Mouse (Mus musculus) left cerebral cortex, postnatal 36 days (tissue): ENCODE data around the gene Glrx5. TPM values are rescaled to one million over a fixed set of nuclear protein-coding genes. Genes with fewer than 3 reads are reported as not detected.
A peak's percentile ranks its signal among the peaks of the same experiment; 100 is the strongest.

ENCODE experiments used
- DNase-seq, 2 experiments: peaks; one replicate each; pipeline ENCODE4 v3.0.0; 2021 to 2022; ENCODE audit warnings: low spot score in 2 of 2, mixed read lengths in 1 of 2
- intact Hi-C: fragments of 180-260 bp; cut with DNase I; formaldehyde crosslinking; loops from one replicate; pipeline ENCODE4 v1.15.1; 2025
- total RNA-seq, 2 experiments: library from RNA; stranded (reverse); gene quantifications; 2 replicates each; pipeline ENCODE4 v1.2.3; 2021

The Glrx5 gene
- total RNA-seq, 2 experiments from 2014 or later, result 41.1 to 51.5 TPM

DNA sequence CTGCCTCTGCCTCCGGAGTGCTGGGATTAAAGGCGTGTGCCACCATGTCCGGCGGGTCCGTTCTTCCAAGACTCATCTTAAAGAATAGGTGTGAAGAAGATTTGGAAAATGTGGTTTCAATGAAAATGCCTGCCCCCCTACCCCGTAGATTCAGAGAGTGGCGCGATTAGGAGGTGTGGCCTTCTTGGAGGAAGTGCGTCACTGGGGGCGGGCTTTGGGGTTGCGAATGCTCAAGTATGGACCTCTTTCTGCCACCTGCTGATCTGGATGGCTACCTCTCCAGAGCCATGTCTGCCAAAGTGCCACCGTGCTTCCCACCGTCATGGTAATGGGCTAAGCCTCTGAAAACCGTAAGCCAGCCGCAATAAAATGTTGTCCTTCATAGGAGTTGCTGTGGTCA, 21.6 kb downstream of the Glrx5 start:
- DNase-seq, result no peak
- intact Hi-C loops, result loop anchor here (5.0 to 10.0 kb wide), 2 partner anchors 291 to 428 kb away; no protein-coding TSS in a partner anchor

DNA sequence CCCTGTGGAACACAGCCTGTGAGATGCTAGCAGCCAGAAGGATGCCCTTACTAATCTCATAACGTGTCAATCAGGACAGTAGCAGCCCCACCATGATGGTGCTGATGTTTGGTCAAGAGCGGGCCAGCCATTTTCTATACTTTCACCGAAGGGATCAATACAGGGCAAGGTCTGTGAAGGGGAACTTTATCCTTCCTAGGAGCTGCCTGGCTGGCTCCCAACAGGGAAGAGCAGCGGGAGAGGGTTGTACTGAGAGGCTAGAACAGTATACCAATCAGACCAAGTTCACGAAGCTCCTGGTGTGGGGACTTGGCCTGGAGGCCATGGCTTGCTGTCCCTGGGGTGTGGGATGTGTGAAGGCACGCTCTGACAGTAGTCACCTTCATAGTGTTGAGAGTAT, 22.8 kb downstream of the Glrx5 start:
- intact Hi-C loops, result loop anchor here (10.0 kb wide), 1 partner anchor 289 kb away; no protein-coding TSS in a partner anchor
- no peak for DNase-seq

DNA sequence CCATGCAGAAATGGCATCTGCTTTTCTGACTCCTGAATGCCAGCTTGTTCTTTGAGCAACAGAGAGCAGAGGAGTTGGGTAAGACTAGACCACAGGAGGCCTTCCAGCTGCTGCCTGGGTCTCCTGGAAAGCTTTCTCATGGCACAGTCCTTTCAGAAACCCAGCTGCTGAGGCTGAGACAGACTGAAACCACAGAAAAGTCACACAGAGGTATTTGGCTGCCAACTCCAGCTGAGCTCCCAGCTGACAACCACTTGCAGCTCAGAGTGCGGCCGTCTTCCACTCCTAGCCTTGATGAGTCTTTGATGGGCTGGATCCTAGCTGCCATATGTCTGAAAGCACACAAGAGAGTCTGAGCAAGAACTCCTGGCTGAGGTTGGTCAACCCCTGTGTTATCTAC, 27.5 kb downstream of the Glrx5 start:
- intact Hi-C loops, result no loop called here
- DNase-seq, result no peak

DNA sequence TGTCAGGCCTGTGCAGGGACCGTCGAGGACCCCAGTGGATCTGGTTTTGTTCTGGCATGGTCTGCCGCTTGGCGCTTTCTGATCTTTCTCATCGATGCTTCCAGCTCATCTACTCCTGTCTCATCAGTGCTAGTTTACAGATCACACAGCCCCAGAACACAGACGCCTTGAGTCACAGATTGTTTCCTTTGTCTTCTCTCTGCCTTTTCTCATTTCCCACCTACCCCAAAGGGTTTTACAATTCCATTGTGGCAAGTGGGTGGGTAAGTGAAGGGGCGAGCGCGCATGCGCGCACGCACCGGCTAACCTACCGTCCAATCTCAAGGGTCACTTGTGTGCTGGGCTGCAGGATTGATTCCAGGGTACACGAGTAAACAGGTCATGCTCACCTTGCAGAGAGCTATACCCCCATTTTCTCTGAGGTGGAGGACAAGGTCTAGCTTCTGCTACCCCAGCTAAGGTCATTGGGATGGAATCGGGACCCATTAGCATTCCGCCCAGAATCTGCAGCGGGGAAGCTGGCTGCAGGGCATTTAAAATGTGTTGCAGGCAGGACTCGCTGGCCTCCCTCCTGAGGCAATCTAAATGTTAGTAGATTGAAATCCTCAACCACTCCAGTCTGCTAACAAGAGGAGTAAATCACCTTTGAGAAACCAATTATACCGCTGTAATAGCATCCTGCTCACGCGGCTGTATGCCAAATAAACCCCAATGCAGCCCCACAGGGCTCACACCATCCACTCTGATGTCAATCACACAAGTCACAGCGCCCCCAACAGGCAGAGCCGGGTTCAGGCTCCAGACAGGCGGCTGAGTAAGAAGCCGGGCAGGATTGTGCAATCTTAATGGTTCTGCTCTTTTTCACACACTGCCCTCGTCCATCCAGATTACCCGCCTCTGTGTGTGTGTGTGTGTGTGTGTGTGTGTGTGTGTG, 31.0 kb downstream of the Glrx5 start:
- intact Hi-C loops, result no loop called here
- DNase-seq, result no peak

DNA sequence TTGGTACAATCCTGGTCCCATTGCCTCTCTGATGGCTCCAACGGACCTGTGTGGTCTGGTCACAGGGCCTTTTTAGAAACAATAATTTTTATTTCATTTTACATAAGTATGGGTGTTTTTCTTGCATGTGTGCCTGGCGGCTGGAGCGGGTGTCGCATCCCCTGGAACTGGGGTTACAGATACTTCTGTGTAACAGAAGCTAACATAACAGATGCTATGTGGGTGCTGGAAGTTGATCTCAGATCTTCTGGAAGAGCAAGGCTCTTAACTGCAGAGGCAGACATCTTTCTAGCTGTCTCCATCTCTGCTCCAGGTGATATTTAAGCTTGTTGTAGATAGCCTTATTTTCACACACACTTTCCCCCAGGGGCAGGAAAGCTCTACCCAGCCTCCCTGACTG, 31.7 kb downstream of the Glrx5 start:
- intact Hi-C loops, result no loop called here
- no peak for DNase-seq

DNA sequence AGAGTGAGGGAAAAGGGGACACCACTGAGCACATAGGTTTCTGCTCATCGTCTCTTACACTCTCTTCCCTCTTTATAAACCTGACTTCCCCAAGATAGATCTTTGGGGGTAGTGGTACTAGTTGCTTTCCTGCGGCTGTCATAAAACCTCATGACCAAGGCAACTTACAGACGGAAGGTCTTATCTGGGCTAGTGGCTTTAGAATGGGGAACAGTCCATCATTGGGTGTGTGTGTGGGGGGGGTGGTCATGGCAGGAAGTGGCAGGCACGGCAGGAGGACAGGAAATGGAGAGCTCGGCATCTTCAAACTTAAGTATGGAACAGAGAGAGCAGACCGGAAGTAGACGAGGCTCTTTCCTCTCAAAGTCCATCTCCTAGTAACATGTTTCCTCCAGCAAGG, 32.6 kb downstream of the Glrx5 start:
- intact Hi-C loops, result no loop called here
- DNase-seq, result no peak

DNA sequence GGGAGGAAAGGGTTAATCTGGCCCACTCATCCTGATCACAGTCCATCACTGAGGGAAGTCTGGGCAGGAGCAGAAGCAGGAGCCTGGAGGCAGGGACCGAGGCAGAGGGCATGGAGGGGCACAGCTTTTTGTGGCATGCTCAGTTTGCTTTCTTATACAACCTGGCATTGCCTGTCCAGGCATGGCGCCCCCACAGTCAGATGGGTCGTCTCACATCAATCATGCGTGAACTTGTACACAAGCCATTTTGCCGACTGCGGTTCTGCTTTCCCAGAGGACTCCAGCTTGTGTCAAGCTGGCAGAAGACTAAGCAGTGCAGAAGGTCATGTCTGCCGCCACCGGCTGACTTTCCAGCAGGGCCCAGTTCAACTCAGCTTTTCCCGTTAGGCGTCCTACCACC, 34.0 kb downstream of the Glrx5 start:
- no peak for DNase-seq
- intact Hi-C loops, result no loop called here

DNA sequence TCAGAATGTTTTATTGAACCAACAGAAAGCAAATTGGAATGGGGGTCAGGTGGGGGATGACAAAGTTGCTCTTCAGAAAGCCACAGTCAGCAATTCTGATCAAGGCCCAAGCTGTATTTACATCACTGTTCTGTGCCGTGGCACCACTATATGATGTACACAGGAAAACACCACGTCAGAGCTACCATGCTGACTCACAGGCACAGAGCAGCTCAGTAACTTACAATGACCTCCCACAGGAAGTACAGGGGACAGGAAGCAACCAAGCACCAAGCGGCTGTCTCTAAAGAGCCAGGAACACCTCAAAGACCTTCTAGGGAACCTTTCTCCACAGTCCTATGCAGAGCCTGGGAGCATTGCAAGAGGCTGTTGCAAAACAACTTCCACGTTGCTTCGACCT, 36.4 kb downstream of the Glrx5 start:
- DNase-seq, result no peak
- intact Hi-C loops, result no loop called here

DNA sequence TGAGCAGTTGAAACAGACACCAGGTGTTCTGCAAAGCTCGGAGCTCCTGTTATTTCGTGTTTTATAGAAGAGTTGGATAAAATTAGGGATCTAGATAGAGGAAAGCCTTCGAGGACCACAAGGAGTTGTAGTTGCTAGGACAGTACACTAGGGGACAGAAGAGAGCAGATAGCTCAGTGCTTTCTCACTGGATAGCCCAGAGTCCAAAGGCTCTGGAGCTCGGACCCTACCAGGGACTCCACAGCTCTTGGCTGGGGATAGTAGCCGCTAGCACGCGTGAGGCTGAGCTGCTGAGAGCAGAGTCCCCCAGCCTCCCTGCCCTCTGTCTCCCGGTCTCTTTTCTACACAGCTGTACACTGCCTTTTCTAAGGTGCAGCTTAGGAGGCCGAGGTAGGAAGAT, 41.2 kb downstream of the Glrx5 start:
- peak; percentile 14 to 30 for DNase-seq
- intact Hi-C loops, result loop anchor here (5.0 kb wide), 1 partner anchor 354 kb away; no protein-coding TSS in a partner anchor

DNA sequence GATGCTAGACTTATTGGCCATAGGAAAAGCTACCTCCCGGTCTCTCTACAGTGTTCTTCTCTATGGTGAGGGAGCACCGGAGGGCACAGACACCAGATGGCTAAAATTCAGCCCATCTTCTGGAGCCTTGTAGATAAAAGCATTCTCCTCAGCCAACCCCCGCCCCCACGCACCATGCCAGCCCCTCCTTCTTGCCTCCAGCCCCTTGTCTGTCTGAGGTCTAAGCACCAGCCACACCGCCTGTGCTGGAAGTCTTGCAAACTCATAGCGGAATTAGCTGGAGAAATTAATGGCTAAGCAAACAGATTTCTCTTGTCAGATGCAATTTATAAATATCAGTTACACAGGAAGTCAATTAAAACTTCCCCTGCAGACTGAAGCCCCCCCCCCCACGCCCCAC, 43.0 kb downstream of the Glrx5 start:
- no peak for DNase-seq
- intact Hi-C loops, result no loop called here

DNA sequence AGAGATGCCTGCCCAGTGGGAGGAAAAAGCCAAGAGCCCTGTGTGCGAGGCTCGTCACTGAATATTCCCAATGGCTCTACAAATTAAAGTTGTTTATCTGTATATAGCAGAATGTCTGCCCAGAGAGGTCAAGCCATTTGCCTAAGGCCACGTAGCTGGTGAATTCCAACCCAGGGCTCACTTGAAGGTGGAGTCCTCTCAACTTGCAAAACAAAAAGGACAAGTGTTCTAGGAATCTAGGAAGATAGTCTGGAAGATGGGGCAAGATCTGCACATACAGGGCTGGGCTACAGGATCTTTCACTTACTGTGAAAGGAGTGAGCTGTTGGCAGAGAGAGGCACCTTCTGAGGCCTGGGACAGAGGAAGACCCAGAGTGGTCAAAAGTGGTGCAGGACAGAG, 44.0 kb downstream of the Glrx5 start:
- intact Hi-C loops, result no loop called here
- no peak for DNase-seq

DNA sequence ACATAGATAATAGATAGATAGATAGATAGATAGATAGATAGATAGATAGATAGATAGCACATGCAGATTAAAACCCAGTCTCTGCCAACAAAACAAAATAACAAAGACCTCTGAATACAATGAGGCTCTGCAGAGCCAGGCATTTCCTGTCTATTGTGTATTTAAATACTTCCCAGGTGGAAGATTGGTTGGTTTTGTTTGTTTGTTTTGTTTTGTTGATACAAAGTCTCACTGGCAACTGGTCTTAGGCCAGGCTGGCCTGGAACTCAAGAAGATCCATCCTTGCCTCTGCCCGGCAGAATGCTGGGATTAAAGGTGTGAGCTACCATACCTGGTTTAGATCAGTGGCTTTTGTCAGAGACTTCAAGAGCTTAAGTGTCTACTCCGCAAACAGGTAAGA, 44.7 kb downstream of the Glrx5 start:
- DNase-seq, result no peak
- intact Hi-C loops, result no loop called here

DNA sequence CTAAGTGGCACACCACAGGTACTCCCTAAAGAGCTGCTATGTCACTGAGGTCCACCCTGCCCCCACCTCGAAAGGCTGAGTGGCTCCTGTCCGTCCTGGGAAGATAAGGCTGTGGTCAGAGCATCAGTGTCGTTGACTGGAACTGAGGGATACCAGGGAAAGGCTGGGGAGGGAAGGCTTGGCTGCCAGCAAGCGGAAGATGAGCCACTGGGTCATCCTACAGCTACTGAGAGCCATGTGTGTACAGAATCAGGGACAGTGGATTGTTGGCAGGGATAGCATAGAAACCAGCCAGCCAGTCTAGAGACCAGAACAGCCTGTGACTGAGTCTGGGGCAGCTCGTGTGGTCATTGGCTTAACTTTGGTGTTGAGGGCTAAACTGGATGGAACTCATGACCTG, 51.7 kb downstream of the Glrx5 start:
- no peak for DNase-seq
- intact Hi-C loops, result no loop called here

DNA sequence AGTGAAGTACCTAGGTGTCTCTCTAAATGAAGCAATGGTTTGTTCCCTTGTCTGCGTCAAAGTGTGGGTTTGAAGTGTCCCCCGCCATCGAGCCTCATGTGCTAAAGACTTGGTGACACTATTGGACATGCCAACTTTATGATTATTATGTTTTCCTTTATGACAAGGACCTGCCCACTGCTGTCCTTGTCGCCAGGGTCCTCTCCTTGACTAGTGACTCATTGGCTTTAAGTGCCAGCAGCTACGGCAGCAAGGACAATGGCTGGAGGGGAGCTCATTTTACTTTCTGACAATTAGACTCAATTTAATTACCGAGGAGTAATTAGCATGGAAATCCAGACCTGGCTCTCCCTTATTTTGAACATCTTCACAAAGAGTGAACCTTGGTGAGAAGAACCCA, 52.3 kb downstream of the Glrx5 start:
- no peak for DNase-seq
- intact Hi-C loops, result no loop called here

DNA sequence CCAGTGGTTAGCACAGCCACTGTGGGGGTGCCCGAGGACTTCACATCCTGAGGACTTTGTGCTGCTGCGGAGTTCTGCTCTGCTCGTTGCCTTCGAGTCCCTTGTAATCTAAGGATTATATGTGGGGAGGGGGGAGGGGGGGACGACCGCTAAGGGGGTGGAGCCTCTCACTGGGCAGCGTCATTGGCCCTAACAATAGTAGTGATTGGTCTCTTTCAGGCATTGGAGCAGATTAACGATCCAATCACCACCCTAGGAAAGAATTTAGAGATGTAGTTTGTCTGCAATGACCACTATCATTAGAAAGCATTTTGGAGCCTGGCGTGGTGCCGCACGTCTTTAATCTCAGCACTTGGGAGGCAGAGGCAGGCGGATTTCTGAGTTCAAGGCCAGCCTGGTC, 52.8 kb downstream of the Glrx5 start:
- DNase-seq, result no peak
- intact Hi-C loops, result no loop called here

DNA sequence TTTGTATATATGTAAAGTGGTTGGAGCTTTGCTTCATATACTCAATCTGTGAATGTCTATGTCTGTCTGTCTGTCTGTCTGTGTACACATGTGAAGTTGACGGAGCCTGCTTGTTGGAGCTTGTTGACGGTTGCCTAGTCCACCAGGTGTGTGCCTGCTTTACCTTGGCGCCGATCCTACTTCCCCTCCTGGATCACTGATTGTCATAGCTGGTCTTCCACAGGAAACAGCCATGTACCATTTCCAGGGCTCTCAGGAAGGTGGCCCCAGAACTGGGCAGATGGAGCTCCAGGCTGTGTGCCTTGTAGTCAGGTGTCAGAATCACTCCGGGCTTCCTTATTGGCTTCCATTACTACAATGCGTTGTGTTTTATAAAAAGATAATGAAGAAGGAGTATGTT, 54.3 kb downstream of the Glrx5 start:
- no peak for DNase-seq
- intact Hi-C loops, result no loop called here

DNA sequence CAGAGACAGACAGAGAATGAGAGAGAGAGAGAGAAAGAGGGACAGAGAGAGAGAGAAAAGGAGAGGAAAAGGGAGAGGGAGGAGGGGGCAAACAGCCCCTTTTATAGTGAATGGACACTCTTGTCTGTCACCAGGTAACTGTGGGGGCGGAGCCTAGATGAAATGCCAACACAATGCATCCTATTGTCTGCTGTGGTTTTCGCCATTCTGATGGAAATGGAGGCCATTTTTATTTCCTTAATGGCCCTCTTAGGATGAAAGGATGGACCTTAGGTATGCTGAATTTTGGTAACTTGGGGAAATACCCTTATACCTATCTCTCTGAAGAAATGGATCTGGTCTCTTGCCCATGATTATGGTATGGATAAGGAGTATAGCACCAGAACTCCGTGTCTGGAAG, 54.9 kb downstream of the Glrx5 start:
- intact Hi-C loops, result no loop called here
- DNase-seq, result no peak

DNA sequence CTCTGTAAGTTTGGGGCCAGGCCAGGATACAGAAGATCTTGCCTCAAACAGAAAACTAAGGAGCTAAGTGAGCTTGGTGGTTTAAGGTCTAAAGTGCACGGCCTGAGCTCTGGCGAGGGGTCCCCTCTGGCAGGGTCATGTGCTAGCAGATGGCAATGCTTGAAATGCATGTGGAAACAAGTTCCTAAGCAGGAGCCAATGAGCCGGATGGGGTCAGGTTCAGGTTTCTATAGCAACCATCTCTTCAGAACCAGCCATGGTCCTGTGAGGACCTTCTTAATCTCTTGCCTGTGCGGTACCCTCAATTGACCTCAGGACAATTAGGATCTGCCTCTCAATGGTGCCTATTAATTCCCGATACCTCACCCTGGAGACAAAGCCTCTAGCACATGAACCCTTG, 56.7 kb downstream of the Glrx5 start:
- DNase-seq, result no peak
- intact Hi-C loops, result no loop called here

DNA sequence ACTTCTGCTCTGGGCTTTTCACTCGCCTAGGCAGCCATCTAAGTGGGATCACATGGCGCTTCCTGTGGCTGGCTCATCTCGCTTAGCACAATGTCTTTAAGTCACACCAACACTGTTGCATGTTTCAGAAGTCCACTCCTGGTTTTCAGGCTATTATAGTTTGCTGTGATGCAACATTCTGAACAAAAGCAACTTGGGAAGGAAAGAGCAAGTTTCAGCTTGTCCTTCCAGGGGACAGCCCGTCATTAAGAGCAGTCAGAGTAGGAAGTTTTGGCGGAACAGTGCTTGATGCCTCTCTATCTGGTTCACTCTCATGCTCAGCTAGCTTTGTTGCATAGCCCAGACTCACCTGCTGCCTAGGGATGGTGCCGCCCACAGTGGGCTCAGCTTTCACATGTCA, 59.1 kb downstream of the Glrx5 start:
- intact Hi-C loops, result no loop called here
- no peak for DNase-seq
